Mouse (Mus musculus) kidney, postnatal 0 days (tissue): ENCODE data around the gene Nudt2. TPM values are rescaled to one million over a fixed set of nuclear protein-coding genes. Genes with fewer than 3 reads are reported as not detected.

Experiments used
- ATAC-seq: fragments of 200-750 bp; cut with Nextera tagmentation; replicated peaks from 2 replicates; pipeline ENCODE4 v1.8.0; 2017; ENCODE audit warnings: low read depth, moderate number of reproducible peaks, moderate TSS enrichment, moderate library complexity; ENCODE audit not compliant: low FRiP score
- DNase-seq: peaks from one replicate; pipeline ENCODE4 v3.0.0-alpha.2; 2016; ENCODE audit warnings: low spot score
- H3K27ac ChIP-seq: fragments of 300-500 bp; sonication (generic); 2 replicates; pipeline ENCODE4 v1.5.1; 2014; ENCODE audit warnings: mild to moderate bottlenecking
- H3K27me3 ChIP-seq: fragments of 300-500 bp; sonication (generic); 2 replicates; pipeline ENCODE4 v1.6.1; 2014; ENCODE audit warnings: low read length, mixed read lengths; ENCODE audit not compliant: insufficient read depth
- H3K36me3 ChIP-seq: fragments of 300-500 bp; sonication (generic); 2 replicates; pipeline ENCODE4 v1.6.1; 2014; ENCODE audit warnings: low read length, mixed read lengths; ENCODE audit not compliant: insufficient read depth
- H3K4me1 ChIP-seq: fragments of 300-500 bp; sonication (generic); replicated peaks from 2 replicates; pipeline ENCODE4 v1.6.1; 2014; ENCODE audit warnings: antibody characterized with exemption, low read length, mixed read lengths; ENCODE audit not compliant: insufficient read depth
- H3K4me2 ChIP-seq: fragments of 300-500 bp; sonication (generic); 2 replicates; pipeline ENCODE4 v1.6.1; 2014; ENCODE audit warnings: mild to moderate bottlenecking, low read length, moderate library complexity, mixed read lengths
- H3K4me3 ChIP-seq: fragments of 300-500 bp; sonication (generic); replicated peaks from 2 replicates; pipeline ENCODE4 v1.5.1; 2014; ENCODE audit warnings: low read depth, low read length
- H3K9ac ChIP-seq: fragments of 300-500 bp; sonication (generic); 2 replicates; pipeline ENCODE4 v1.6.1; 2014; ENCODE audit warnings: low read depth, low read length
- H3K9me3 ChIP-seq: fragments of 300-500 bp; sonication (generic); replicated peaks from 2 replicates; pipeline ENCODE4 v1.6.1; 2016; ENCODE audit warnings: low read length, inconsistent platforms, mixed read lengths
- CTCF ChIP-seq: IDR thresholded peaks from 2 replicates; pipeline ENCODE4 v1.5.1; 2016; ENCODE audit warnings: antibody characterized with exemption, low read depth, mild to moderate bottlenecking, moderate library complexity
- WGBS: fragments of 180-500 bp; shearing (Covaris S2); extraction: QIAGEN DNeasy Blood & Tissue Kit; methylation state at CpG from one replicate; pipeline ENCODE4 v1.1.7; 2014; 5-methylcytosine and 5-hydroxymethylcytosine counted together
- polyA plus RNA-seq: library from polyadenylated mRNA; unstranded; fragments of >200 nt; fragmentation: Nextera tagmentation; extraction: Ambion mirVana; gene quantifications from 2 replicates; pipeline ENCODE4 v1.2.1, GENCODE M21; 2015

Gene Nudt2
- polyA plus RNA-seq, 1 experiment from 2014 or later = 57.2 TPM

GRCm38 (mm10) chr4:41513309-41513708 is 48.4 kb downstream of the Nudt2 start:
- TF ChIP-seq CTCF = no peak
- ATAC-seq = no peak
- H3K4me1 ChIP-seq = no peaks in the 10 kb centered on the region
- no peak overlapping the region for H3K4me3 ChIP-seq
- no peaks in the 10 kb centered on the region for H3K36me3 ChIP-seq
- H3K9ac ChIP-seq = no peak overlapping the region
- H3K27ac ChIP-seq = no peak overlapping the region
- no peak overlapping the region for H3K4me2 ChIP-seq
- no peaks in the 10 kb centered on the region; the same call in 1 of the 2 replicates for H3K27me3 ChIP-seq
- no peak for DNase-seq
- no peaks in the 10 kb centered on the region for H3K9me3 ChIP-seq
- 28% methylated on average over 4 of the region's 4 CpGs for WGBS

DNA sequence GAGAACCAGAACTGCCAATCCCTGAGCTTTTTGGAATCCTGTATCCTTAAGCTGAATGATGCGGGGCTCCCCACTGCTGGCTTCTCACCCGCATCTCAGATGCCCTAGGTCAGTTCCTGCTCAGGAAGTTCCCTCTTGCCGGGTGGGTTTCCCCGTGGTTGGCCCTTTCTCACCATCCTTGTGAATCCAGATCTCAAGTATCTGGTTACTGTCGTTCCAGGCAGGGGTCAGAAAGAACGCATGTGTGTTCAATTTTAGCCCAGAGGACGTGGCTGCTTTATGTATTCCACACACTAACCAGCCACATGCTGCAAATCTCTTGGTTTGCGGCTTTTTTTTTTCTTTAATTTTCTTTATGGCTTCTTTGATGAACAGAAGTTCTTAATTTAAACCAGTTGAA is 48.8 kb downstream of the Nudt2 start:
- no peaks in the 10 kb centered on the region for H3K36me3 ChIP-seq
- H3K9me3 ChIP-seq = no peaks in the 10 kb centered on the region
- DNase-seq (no peak), ATAC-seq (no peak)
- H3K4me2 ChIP-seq = no peak overlapping the region
- H3K27me3 ChIP-seq = no peaks in the 10 kb centered on the region; the same call in 1 of the 2 replicates
- 16% methylated on average over 8 of the region's 8 CpGs for WGBS
- no peak overlapping the region for H3K4me3 ChIP-seq
- no peaks in the 10 kb centered on the region for H3K4me1 ChIP-seq
- H3K9ac ChIP-seq = no peak overlapping the region
- no peak overlapping the region for H3K27ac ChIP-seq
- TF ChIP-seq CTCF = no peak

DNA sequence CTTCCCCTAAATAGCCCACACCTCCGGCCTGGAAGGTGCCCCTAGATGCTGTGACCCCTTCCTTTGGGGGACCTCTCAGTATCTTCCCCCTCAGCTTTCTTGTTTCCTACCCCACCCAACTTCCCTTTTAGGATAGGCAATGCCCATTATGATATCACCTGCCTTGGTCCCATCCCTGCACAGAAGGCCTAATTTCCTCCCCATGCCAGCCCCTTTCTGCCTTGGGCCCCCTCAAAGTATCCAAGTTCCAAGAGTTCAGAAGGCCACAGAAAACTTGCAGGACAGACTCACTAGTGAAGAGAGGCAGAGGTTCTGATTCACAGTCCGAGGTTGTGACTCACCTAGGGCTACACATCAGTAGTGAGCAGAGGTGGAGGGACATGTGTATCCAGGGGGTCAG is 52.3 kb downstream of the Nudt2 start, which contains the start of gene 1110017D15Rik:
Gene 1110017D15Rik, minus strand, starts transcription at position 101 of the 400 bp plus-strand sequence.
- Histone ChIP-seq H3K27me3 (no peaks in the 10 kb centered on the region), H3K4me3 (no peak within 1 kb of the TSS), H3K9ac (no peak within 1 kb of the TSS), H3K9me3 (no peaks in the 10 kb centered on the region), H3K27ac (no peak within 1 kb of the TSS), H3K4me2 (no peak within 1 kb of the TSS), H3K4me1 (no peaks in the 10 kb centered on the region), H3K36me3 (no peaks in the 10 kb centered on the region)
- no peak for DNase-seq
- no peak for ATAC-seq
- no peak for TF ChIP-seq CTCF
- 92% methylated on average over 2 of the region's 2 CpGs for WGBS

- Histone ChIP-seq H3K4me3 (no peak overlapping the region), H3K4me2 (no peak overlapping the region), H3K9ac (no peak overlapping the region), H3K36me3 (no peaks in the 10 kb centered on the region), H3K27me3 (no peaks in the 10 kb centered on the region), H3K4me1 (no peaks in the 10 kb centered on the region), H3K9me3 (no peaks in the 10 kb centered on the region), H3K27ac (no peak overlapping the region)
- no peak for TF ChIP-seq CTCF
- DNase-seq (no peak), ATAC-seq (no peak)
- 75% methylated on average over 7 of the region's 7 CpGs for WGBS
Observed at GRCm38 (mm10) chr4:41518349-41518748, 53.4 kb downstream of the Nudt2 start.

GRCm38 (mm10) chr4:41519195-41519594 is 54.2 kb downstream of the Nudt2 start:
- Histone ChIP-seq H3K4me2 (no peak overlapping the region), H3K4me1 (no peaks in the 10 kb centered on the region), H3K36me3 (no peaks in the 10 kb centered on the region), H3K4me3 (no peak overlapping the region), H3K9ac (no peak overlapping the region), H3K27me3 (no peaks in the 10 kb centered on the region), H3K27ac (no peak overlapping the region), H3K9me3 (no peaks in the 10 kb centered on the region)
- WGBS = 97% methylated on average over 5 of the region's 5 CpGs
- no peak for ATAC-seq
- no peak for DNase-seq
- no peak for TF ChIP-seq CTCF

GRCm38 (mm10) chr4:41520641-41521040 is 55.7 kb downstream of the Nudt2 start:
- ATAC-seq (no peak), DNase-seq (no peak)
- 48% methylated on average over 14 of the region's 14 CpGs for WGBS
- no peaks in the 10 kb centered on the region for H3K36me3 ChIP-seq
- H3K9me3 ChIP-seq = no peaks in the 10 kb centered on the region
- H3K27ac ChIP-seq = no peak overlapping the region
- H3K4me3 ChIP-seq = no peak overlapping the region
- no peak for TF ChIP-seq CTCF
- H3K9ac ChIP-seq = no peak overlapping the region
- no peaks in the 10 kb centered on the region for H3K27me3 ChIP-seq
- no peak overlapping the region for H3K4me2 ChIP-seq
- no peaks in the 10 kb centered on the region for H3K4me1 ChIP-seq

- ATAC-seq = no peak
- no peak for TF ChIP-seq CTCF
Observed at GRCm38 (mm10) chr4:41522136-41522535, 57.2 kb downstream of the Nudt2 start.

More at GRCm38 (mm10) chr4:41522136-41522535, 57.2 kb downstream of the Nudt2 start:
- no peak for DNase-seq
- no peak overlapping the region for H3K27ac ChIP-seq
- no peaks in the 10 kb centered on the region for H3K9me3 ChIP-seq
- no peaks in the 10 kb centered on the region for H3K36me3 ChIP-seq
- H3K4me2 ChIP-seq = no peak overlapping the region
- no peak overlapping the region for H3K9ac ChIP-seq
- 47% methylated on average over 6 of the region's 6 CpGs for WGBS
- no peaks in the 10 kb centered on the region for H3K27me3 ChIP-seq
- H3K4me3 ChIP-seq = no peak overlapping the region
- H3K4me1 ChIP-seq = no peaks in the 10 kb centered on the region
